Mouse (Mus musculus) gonadal fat pad, adult 2 months (tissue): Measurements from ENCODE around the gene Dse. TPM values are rescaled to one million over a fixed set of nuclear protein-coding genes. Genes with fewer than 3 reads are reported as not detected.

Experiments used
- DNase-seq: peaks from one replicate; pipeline ENCODE4 v3.0.0-alpha.2; 2012; ENCODE audit warnings: low read depth
- polyA plus RNA-seq: library from polyadenylated mRNA; depleted of rRNA; stranded (reverse); fragments of >200 nt; gene quantifications from 2 replicates; pipeline ENCODE4 v1.2.3, GENCODE M21; 2012; rRNA removed

Dse gene
- polyA plus RNA-seq, 1 experiment = 23.2 TPM

DNA sequence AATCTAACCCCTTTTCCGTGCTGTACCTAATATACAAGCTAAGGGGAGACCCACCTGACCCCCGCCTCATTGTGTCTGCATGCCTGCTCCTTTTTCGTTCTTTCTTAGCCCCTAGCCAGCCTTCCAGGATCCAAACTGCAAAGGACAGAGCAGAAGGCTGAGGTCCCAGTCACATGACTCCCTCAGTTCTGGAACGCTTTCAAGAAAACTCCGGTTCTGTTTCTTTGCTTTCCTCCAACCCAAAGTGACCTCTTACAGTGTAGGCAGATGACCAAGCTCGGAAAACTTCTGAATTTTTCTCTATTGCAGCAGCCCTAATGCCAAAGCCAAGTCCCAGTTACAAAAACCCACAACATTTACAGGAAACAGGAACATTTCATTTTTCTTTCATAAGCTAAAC, 79.1 kb downstream of the Dse start:
- DNase-seq = no peak

DNA sequence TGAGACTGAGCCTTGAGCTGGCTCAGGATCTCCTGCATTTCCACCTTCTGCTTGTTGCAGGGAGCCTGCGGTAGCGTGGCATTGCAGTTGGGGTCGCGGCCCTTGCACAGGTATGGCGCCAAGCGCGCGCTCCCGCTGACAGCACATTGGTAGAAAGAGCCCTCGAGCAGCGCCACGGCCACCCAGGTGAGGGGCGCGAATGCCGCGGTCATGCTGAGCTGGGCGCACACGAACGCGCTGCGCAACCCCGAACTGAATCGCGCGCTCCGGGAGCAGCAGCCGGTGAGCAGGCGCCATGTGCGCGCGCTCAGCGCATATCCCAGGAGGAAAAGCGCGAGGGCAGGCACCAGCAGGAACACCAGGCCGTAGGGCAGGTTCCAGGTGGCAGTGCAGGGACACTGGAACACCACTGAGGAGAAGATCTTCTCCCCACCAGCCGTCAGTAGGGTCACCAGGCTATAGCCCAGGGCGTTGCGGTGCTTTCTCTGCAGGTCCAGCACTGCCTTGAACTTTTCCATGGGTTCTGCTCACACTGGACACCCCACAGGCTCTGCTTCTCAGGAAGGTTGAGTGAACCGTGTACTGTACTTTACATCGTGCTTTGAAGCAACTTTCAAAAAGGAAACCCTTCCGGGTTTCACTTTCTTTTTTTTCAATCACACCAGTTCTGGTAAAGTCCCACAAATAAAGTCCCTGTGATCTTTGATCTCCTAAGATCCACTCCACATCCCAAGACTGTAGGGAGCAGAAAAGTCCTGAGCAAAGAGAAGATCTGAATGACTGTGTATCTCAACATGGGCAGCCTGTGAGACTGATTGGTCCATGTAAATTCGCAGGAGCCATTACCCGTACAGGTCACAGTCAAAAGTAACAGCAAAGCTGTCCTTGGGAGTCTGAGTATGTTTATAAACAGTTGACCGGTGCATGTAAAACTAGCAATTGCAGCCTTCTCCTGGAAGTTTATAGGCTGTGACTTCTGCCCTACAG, 79.8 kb downstream of the Dse start, which contains the start of gene Calhm6:
TSS of gene Calhm6 (minus strand) at position 593 of the 987 bp plus-strand sequence.
- DNase-seq = no peak

DNA sequence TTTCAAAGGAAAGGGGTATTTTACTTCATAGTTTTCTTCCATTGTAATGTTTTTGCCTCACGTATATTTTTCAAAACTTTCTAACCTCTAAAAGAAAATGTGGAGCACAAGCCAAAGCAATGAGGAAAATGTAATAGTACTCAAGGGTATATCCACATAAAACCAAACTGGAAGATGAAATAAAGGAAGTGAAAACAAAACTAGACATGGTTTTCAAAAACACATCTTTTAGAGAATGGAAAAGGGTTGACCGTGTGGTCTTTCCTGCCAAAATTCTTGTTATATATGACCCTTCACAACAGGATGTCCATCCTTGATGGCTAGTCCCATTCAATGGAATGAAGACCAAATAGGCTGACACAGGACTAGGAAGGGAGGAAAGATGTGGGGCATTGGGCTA, 89.1 kb downstream of the Dse start:
- DNase-seq = no peak

DNA sequence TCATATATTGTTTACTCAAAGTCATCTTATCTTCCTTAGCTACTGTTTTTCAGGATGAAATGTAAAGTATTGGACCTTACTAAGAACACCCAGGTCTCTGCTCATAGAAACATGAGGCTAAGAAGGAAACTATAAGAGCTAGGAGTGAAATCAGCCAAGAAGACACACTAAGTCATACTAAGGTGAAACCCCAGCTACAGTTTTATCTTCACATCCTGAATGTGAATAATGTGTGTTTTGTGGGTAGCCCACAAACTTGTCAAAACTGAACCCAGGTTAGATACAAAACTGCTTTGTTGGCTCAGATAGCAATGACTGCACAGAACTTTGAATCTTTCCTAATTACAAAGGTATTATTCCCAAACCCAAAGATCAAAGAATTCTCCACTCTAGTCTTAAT, 89.7 kb downstream of the Dse start:
- no peak for DNase-seq

DNA sequence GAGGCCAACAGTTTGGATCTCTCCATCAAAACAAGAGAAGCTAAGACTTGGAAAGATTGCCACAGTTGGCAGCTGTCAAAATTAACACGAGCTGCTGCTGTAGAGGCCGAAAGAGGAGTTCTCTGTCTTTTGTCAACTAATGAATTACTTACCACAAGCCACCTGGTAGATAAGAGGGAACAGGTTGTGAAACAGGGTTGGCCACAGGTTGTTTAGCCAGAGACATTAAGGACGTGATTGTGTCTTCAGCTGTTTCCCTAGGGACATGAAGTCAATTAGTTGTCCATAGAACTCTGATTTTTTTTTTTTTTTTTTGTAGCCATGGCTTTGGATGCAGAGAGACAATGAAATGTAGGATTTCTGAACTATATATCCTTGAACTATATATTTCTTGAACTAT, 90.4 kb downstream of the Dse start:
- DNase-seq = no peak

DNA sequence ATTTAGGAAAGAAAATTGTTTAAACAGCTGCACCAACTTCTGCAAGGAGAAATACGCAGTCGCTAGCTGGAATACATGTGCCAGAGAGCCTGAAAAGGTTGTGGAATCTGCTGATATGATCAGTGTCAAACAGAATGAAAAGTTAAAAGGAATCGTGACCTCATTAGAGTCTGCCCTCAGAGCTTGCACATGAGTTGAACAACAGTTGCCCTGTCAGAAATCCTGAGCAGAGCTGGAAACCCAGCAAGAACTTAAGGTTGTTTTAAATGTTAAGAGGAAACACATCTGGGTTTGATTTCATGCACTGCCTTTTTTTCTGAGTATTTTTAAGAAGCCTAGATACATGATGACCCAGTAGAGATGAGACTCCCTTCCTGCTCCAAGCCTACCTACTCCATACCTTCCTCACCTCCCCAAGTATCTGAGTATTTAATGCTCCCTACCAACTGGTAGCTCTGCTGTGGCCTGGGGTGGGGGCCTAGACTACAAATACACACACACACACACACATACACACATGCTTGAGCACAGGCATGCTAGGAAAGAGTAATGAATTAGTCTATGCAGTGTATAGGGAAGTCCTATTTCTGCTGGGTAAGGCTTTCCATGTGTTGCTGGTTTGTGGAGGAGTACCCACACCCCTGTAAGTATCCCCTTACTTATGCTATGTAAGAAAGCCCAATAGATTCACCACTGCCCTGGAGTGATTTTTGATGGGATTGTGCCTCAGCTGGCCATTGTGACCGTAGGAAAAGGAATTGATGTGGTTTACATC, 95.4 kb downstream of the Dse start:
- no peak for DNase-seq

DNA sequence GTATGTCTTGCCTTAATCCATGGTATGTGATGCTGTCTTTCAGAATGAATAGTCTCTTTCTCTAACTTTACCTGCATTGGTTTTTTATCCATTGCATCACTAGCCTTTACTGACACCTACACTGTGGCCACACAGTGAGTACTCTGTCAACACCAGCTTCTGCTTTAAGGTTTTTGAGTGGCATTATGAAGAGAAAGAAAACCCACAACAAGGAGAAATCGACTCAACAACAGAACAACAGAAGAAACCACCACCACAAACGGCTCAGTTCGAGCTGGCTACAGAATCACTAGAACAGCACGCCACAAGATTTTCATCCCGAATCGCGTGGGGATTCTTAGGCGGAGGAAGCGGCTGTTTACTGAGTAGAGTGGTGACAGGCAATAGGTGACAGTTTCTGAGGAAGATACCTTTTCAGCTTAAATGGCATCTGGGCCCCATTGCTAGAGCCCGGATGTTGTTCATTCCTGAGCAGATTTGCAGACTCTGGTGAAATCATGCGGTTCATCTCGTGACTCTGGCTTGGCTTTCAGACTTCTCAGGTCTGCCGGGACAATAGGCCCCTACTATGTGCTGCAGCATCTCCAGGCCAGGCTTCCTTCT, 96.6 kb downstream of the Dse start:
- DNase-seq = no peak

Other genes starting within 250 kb of the Dse start
- gene Rwdd1, start 188.1 kb downstream of the Dse start, polyA plus RNA-seq = 26.3 and 26.9 TPM in 2 replicates
- gene Trappc3l, start 170.1 kb downstream of the Dse start, polyA plus RNA-seq = not detected in 2 replicates
- gene Calhm4, start 163.4 kb downstream of the Dse start, polyA plus RNA-seq = not detected in 2 replicates
- 0.47 and 0.50 TPM in 2 replicates for gene Calhm5, start 111.2 kb downstream of the Dse start, polyA plus RNA-seq
- gene Calhm6, start 79.7 kb downstream of the Dse start, polyA plus RNA-seq = 1.6 and 4.4 TPM in 2 replicates
- 28.5 and 33.6 TPM in 2 replicates for gene Tspyl1, start 74.5 kb upstream of the Dse start, polyA plus RNA-seq
- gene Tspyl4, start 89.7 kb upstream of the Dse start, polyA plus RNA-seq = 5.3 and 6.4 TPM in 2 replicates
- not detected in 2 replicates for gene Col10a1, start 182.3 kb upstream of the Dse start, polyA plus RNA-seq
- 7.5 and 8.5 TPM in 2 replicates for gene Nt5dc1, start 210.8 kb upstream of the Dse start, polyA plus RNA-seq